Mouse (Mus musculus) brain, adult 2 months (tissue): ENCODE results near the gene Sh3bp5.
A peak's percentile ranks its signal among the peaks of the same experiment; 100 is the strongest.

Experiments
- DNase-seq: peaks from one replicate; pipeline ENCODE4 v3.0.0; 2011; ENCODE audit warnings: low read depth, low spot score

Sh3bp5 gene

GRCm38 (mm10) chr14:31410123-31410724 lies 25.7 kb downstream of the Sh3bp5 start:
- no peak for DNase-seq

- DNase-seq = no peak
Observed at GRCm38 (mm10) chr14:31408666-31409065, 27.2 kb downstream of the Sh3bp5 start.

DNA sequence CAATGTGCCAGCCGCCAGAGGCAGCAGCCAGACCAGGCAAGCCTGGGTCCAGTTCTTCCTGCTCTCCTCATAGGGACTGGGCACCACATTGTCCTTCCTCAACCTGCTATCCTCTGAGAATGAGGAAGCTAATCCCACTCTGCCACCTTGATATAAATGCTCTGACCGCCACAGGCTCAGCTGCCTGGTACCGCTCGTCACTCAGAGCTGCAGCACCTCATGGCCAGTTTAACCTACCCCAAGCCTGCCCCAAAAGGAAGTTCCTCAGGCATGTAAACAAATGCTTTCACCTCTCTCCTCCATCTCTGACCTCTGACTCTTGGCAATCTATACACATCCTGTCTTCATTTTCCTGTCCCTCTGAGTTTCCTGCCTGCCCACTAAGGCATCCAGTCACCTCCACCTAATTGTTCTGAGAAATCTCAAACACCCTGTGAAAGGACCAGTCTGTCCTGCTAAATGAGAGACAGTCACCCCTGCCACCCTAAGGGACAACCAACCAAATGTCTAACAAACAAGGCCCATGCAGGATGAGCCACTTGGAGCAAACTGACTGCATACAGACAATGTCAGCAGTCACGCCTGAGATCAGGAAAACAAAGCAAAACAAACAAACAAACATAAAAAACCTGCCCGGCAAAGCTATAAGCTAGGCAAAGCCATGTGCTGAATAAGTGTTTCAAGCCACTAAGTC lies 27.8 kb downstream of the Sh3bp5 start:
- DNase-seq = no peak

GRCm38 (mm10) chr14:31407208-31407607 lies 28.7 kb downstream of the Sh3bp5 start:
- DNase-seq = no peak

GRCm38 (mm10) chr14:31406154-31406810 lies 29.6 kb downstream of the Sh3bp5 start:
- peak; percentile 89 for DNase-seq

DNA sequence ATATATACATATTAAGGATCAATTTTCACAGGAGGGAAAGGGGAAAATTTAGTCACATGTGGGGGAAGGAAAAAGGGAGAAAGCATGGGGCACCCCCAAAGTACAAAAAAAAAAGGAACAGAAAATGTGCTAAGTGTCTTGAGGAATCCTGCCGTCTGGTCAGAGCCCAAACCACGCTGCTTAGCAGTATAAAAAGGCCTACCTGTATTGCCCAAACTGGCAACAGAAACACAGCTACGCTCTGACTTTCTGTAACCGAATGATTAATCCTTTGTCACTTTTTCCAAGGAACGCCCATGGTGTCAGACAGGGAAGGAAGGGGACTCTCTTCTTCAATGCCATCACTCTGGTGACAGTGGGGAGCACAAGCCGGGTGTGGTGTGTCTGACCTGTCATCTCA lies 30.2 kb downstream of the Sh3bp5 start:
- no peak for DNase-seq

DNA sequence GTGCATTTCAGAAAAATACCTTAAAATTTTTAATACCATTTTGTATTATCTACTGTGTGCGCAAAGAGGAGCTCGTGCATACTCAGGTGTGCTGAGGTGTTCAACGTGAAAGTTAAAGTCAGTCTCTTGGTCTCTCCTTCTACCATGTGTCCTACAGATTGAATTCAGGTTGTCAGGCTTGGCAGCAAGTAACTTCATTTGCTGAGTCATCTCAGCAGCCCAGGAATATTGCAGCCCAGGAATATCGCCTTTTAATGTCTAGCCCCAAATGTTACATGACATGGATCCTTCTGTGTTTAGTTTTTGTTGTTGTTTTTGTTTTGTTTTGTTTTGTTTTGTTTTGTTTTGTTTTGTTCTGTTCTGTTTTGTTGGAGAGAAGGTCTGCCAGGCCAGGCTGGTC lies 31.2 kb downstream of the Sh3bp5 start:
- peak; percentile 44 for DNase-seq

DNA sequence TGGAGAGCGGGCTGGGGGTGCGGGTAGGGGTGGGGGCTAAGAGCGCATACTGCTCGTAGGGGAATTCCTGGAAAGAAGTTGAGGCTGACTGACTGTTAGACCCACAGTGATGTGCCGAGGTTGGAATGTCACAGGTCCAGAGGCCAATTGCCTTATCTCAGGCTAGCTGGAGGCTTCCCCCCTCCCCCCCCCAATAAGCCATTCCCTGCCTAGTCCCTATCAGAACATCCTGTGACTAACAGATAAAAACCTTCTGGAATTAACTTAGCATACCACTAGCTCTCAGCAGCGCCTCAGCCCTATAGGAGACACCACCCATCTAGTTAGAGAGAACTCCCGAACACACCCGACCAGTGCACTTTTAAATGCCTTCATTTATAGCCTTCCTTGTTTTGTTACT lies 31.9 kb downstream of the Sh3bp5 start:
- DNase-seq = no peak

DNA sequence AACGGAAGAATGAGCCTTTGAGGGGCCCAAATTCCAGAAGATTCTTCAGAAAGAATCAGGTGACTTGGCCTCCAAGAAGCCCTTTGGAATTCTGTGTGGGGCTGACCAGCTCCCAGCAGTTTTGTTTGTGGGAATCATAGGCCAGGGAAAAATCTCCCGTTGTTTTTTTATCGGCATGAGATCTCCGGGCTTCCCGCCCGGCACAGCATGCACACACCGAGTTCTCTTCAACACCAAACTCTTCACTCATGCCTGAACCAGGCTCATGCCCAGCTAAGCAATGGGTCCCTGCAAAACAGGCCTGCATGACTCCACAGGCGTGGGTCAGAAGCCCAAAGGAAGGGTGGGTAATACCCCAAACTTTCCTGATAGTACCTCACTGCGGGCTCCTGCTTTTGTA lies 32.3 kb downstream of the Sh3bp5 start:
- peak; percentile 47 for DNase-seq

DNA sequence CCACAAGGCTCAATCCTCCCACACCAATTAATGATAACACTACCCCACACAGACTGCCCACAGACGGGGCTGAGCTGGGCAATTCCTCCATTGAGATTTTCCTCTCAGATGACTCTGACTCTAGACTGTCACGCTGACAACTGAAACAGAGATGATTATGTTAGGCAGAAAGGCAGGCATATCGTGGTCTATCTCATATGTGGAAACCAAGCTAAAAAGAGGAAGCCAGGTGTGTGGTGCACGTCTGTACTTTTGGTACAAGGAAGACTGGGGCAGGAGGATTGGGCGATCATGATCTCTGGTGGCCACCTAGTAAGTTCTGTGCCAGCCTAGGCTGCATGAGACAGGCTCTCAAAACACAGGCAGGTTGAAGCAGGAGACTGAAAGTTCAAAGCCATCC lies 33.2 kb downstream of the Sh3bp5 start:
- no peak for DNase-seq

DNA sequence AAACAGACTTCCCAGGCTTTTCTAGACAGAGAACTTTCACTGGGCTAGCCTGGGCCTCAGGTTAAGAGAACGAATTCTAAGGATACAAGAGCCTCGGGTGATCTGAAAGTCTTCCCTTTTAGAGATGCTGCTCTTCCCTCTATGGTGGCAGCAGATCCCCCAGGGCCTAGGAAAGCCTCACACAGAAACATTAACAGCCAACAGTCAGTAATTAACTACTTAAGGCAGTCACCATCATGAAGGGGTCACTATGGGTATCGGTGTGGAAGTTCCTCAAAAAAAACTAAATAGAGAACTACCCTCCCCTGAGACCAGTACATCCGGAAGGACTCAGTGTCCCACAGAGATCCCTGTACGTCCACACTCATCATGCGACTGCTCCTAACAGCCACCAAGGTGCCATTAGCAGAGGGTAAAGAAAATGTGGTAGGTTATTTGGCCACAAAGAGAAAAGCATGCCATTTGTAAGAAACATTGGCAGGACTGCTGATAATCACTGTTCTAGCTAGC lies 33.9 kb downstream of the Sh3bp5 start:
- DNase-seq = no peak

GRCm38 (mm10) chr14:31400896-31401295 lies 35.0 kb downstream of the Sh3bp5 start:
- peak; percentile 66 for DNase-seq

DNA sequence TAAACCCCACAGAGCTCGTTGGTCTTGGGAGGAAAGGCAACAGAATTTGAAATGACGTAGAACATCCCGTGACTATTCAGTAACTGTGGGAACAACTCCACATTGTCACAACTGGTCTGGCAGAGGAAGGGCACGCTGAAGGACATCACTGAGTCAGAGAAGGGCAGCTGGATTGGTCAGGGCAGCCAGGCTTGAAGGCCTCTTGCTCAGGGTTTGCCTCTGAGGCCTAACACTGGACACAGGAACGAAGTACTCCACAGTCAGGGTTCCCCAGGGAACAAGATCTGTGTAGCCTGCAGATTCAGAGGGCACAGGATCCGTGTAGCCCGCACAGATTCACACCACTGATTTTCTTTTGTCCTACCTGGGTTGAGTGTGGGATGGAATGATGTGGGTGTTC lies 35.6 kb downstream of the Sh3bp5 start:
- DNase-seq = peak; percentile 63

DNA sequence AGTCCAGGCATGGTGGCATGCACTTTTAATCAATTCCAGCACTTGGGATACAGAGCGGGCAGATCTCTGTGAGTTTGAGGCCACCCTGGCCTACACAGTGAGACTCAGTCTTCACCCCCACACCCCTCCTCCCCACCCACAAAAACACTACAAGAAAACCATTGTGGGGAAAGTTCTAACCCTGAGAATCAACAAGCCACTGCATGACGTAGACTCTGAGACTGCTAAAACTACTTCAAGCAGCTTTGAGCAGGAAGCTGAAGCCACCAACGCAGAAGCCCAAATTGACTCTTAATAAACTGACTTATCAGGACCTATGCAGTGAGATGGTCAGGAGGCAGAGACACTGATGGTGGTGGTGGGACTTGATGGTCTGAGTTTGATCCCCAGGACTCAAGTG lies 36.6 kb downstream of the Sh3bp5 start:
- DNase-seq = no peak

- no peak for DNase-seq
Observed at GRCm38 (mm10) chr14:31398819-31399218, 37.1 kb downstream of the Sh3bp5 start.

DNA sequence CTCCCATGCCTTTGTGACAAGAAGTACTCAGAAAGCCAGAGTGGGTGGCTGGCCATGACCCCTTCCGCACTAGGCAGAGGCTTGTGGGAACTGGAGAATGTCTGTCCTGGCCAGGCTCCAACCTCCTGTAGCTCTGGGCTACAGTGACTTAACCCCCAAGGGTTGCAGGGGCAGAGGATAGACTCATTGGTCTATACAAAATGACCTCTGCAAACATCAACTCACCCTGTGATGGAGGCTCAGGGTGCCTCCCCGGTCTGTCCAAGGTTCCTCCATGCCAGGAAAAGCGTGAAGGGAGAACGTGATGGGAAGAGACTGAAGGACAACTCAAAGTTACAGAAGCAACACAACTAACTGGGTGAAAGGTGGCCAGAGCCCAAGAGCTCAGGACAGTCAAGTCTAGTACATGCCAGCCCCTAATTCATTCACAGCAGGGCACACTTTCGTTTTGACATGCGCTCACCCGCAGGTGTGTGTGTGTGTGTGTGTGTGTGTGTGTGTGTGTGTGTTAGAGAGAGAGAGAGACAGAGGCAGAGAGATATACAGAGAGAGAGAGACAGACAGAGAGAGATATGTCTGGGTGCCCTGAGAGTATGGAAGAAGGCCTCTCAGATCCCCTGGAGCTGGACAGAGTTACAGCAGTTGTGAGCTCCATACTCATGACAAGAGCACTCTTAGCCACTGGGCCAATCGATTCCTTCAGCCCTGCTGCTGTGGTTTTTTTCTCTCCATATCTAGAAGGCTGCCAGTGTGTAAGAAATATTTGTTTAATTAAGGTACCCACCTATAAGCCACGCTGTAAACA lies 37.9 kb downstream of the Sh3bp5 start:
- no peak for DNase-seq

DNA sequence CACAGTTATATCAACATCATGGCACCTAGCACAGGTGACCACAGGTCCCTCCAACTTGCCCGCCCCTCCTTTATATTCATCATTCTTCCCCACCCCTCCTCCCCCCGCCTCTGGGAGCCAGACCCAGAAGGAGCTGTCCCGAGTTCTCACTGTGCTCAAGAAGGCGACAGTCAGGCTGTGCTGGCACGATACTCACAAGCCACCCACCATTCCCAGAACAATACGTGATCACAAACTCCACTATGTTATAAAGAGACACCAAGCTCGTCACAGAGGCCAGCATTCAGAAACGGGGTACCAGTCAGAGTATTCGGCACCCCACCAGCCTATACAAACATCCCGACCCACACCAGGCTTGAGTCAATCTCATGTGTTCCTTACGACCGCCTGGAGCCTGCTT lies 38.5 kb downstream of the Sh3bp5 start:
- peak; percentile 80 for DNase-seq

DNA sequence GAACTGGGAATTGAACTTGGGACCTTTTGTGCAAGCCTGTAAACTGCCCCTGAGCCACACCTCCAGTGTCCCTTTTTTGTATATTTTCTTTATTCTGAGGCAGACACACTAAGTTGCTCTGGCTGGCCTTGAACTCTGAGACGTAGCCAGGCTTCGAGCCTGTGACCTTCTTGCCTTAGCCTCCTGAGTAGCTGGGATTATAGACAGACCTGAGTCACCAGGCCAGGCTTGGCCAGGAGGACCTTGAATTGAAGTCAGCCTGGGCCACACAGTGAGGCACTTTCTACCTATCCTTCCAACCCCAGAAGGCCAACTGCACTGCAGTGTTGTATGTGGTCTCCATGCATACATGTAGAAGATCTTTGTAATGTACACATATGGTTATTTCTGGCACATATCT lies 39.5 kb downstream of the Sh3bp5 start:
- no peak for DNase-seq

DNA sequence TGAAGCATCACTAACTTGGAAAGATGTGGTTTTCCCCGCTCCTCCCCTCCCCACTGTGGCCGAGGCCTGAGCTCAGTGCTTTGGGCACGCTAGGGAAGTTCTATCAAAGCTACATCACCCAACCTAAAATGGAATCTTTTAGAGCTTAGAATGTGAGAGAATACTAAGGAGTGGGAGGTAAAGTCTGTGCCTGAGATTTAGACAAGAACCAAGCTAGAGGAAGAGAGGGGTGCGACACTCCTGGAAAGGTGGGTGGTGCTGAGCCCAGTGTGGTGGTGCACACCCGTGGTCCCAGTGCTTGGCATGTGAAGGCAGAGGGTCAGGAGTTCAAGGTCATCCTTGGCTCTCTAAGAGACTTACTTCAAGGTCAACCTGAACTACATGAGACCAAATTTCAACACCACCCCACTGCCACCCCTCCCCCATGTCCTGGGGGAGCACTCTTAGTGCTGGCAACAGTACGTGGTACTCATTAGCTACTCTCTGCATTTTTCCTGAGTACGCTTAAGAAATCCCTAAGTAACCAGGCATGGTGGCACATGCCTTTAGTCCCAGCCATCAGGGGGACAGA lies 40.2 kb downstream of the Sh3bp5 start:
- DNase-seq = peak; percentile 74

GRCm38 (mm10) chr14:31394822-31395532 lies 40.9 kb downstream of the Sh3bp5 start:
- no peak for DNase-seq
